Mouse (Mus musculus) lung, postnatal 36 days (tissue): ENCODE measurements around the gene Topaz1.

Experiments used
- DNase-seq: peaks from one replicate; pipeline ENCODE4 v3.0.0; 2022; ENCODE audit warnings: mixed read lengths

The Topaz1 gene

GRCm38 (mm10) chr9:122747060-122747459, at the start of gene Topaz1:
Gene Topaz1 (plus strand): TSS chr9:122747346.
- no peak for DNase-seq

GRCm38 (mm10) chr9:122701817-122702216, 45.3 kb upstream of the Topaz1 start:
- DNase-seq: peak; percentile 27

- DNase-seq: no peak
Observed at GRCm38 (mm10) chr9:122713836-122714235, 33.3 kb upstream of the Topaz1 start.

- DNase-seq: no peak
Observed at GRCm38 (mm10) chr9:122715046-122715445, 32.1 kb upstream of the Topaz1 start.

- DNase-seq: no peak
Observed at GRCm38 (mm10) chr9:122716131-122716921, 30.8 kb upstream of the Topaz1 start.

GRCm38 (mm10) chr9:122722296-122722695, 24.9 kb upstream of the Topaz1 start:
- DNase-seq: no peak

GRCm38 (mm10) chr9:122725046-122725765, 21.9 kb upstream of the Topaz1 start:
- no peak for DNase-seq

- DNase-seq: peak; percentile 71
Observed at GRCm38 (mm10) chr9:122729500-122729899, 17.6 kb upstream of the Topaz1 start.

- no peak for DNase-seq
Observed at GRCm38 (mm10) chr9:122732126-122732810, 14.9 kb upstream of the Topaz1 start.

- peak; percentile 28 for DNase-seq
Observed at GRCm38 (mm10) chr9:122733222-122733621, 13.9 kb upstream of the Topaz1 start.

GRCm38 (mm10) chr9:122734934-122735333, 12.2 kb upstream of the Topaz1 start:
- DNase-seq: no peak

GRCm38 (mm10) chr9:122736001-122736400, 11.1 kb upstream of the Topaz1 start:
- DNase-seq: no peak

- DNase-seq: peak; percentile 86
Observed at GRCm38 (mm10) chr9:122736742-122737141, 10.4 kb upstream of the Topaz1 start.

- no peak for DNase-seq
Observed at GRCm38 (mm10) chr9:122745879-122746278, 1.3 kb upstream of the Topaz1 start.

GRCm38 (mm10) chr9:122757614-122758013, 10.5 kb downstream of the Topaz1 start:
- DNase-seq: peak; percentile 67

GRCm38 (mm10) chr9:122760111-122760510, 13.0 kb downstream of the Topaz1 start:
- DNase-seq: no peak

GRCm38 (mm10) chr9:122785231-122785630, 38.1 kb downstream of the Topaz1 start:
- DNase-seq: peak; percentile 14

- DNase-seq: no peak
Observed at GRCm38 (mm10) chr9:122786534-122786933, 39.4 kb downstream of the Topaz1 start.

- DNase-seq: peak; percentile 95
Observed at GRCm38 (mm10) chr9:122805053-122805844, 58.1 kb downstream of the Topaz1 start, which contains the start of gene Tcaim. Gene Tcaim (plus strand): TSS chr9:122805539.

GRCm38 (mm10) chr9:122805845-122806341, 58.7 kb downstream of the Topaz1 start:
- DNase-seq: peak; percentile 69

- no peak for DNase-seq
Observed at GRCm38 (mm10) chr9:122807186-122807585, 60.0 kb downstream of the Topaz1 start.

- no peak for DNase-seq
Observed at GRCm38 (mm10) chr9:122810212-122810611, 63.1 kb downstream of the Topaz1 start.
